Mouse (Mus musculus): ENCODE measurements around the gene Tram2.

Tram2 gene

GRCm38 (mm10) chr1:21068491-21068890 lies 10.5 kb downstream of the Tram2 start:
- peak; percentile 15 to 59 for DNase-seq (ENCODE audit: inconsistent age in 2 of 2, low spot score in 1 of 2)

- DNase-seq (ENCODE audit: inconsistent age in 2 of 2, low spot score in 1 of 2): no peak
Measured at GRCm38 (mm10) chr1:21067536-21068221, 11.3 kb downstream of the Tram2 start.

GRCm38 (mm10) chr1:21064153-21064552 lies 14.9 kb downstream of the Tram2 start:
- DNase-seq (ENCODE audit: inconsistent age in 2 of 2, low spot score in 1 of 2): no peak

- DNase-seq (ENCODE audit: inconsistent age in 2 of 2, low spot score in 1 of 2): no peak
Measured at GRCm38 (mm10) chr1:21059385-21060109, 19.5 kb downstream of the Tram2 start.

- DNase-seq (ENCODE audit: inconsistent age in 2 of 2, low spot score in 1 of 2): no peak
Measured at GRCm38 (mm10) chr1:21053009-21053408, 26.0 kb downstream of the Tram2 start.

- DNase-seq (ENCODE audit: inconsistent age in 2 of 2, low spot score in 1 of 2): no peak
Measured at GRCm38 (mm10) chr1:21052608-21053007, 26.4 kb downstream of the Tram2 start.

GRCm38 (mm10) chr1:21052132-21052545 lies 26.9 kb downstream of the Tram2 start:
- no peak for DNase-seq (ENCODE audit: inconsistent age in 2 of 2, low spot score in 1 of 2)

- no peak for DNase-seq (ENCODE audit: inconsistent age in 2 of 2, low spot score in 1 of 2)
Measured at GRCm38 (mm10) chr1:21049005-21049404, 30.0 kb downstream of the Tram2 start.

- DNase-seq (ENCODE audit: inconsistent age in 2 of 2, low spot score in 1 of 2): no peak
Measured at GRCm38 (mm10) chr1:21048402-21048801, 30.6 kb downstream of the Tram2 start.

GRCm38 (mm10) chr1:21042461-21042860 lies 36.6 kb downstream of the Tram2 start:
- no peak for DNase-seq (ENCODE audit: inconsistent age in 2 of 2, low spot score in 1 of 2)

GRCm38 (mm10) chr1:21040610-21041326 lies 38.3 kb downstream of the Tram2 start:
- no peak for DNase-seq (ENCODE audit: inconsistent age in 2 of 2, low spot score in 1 of 2)

- DNase-seq (ENCODE audit: inconsistent age in 2 of 2, low spot score in 1 of 2): no peak
Measured at GRCm38 (mm10) chr1:21040173-21040572, 38.9 kb downstream of the Tram2 start.

- no peak for DNase-seq (ENCODE audit: inconsistent age in 2 of 2, low spot score in 1 of 2)
Measured at GRCm38 (mm10) chr1:21039564-21039963, 39.5 kb downstream of the Tram2 start.

- no peak for DNase-seq (ENCODE audit: inconsistent age in 2 of 2, low spot score in 1 of 2)
Measured at GRCm38 (mm10) chr1:21037881-21038601, 41.0 kb downstream of the Tram2 start.

- DNase-seq (ENCODE audit: inconsistent age in 2 of 2, low spot score in 1 of 2): no peak
Measured at GRCm38 (mm10) chr1:21035878-21036277, 43.2 kb downstream of the Tram2 start.

- DNase-seq (ENCODE audit: inconsistent age in 2 of 2, low spot score in 1 of 2): no peak
Measured at GRCm38 (mm10) chr1:21033792-21034119, 45.3 kb downstream of the Tram2 start.

- DNase-seq (ENCODE audit: inconsistent age in 2 of 2, low spot score in 1 of 2): no peak
Measured at GRCm38 (mm10) chr1:21033065-21033791, 45.8 kb downstream of the Tram2 start.

- no peak for DNase-seq (ENCODE audit: inconsistent age in 2 of 2, low spot score in 1 of 2)
Measured at GRCm38 (mm10) chr1:21031650-21032049, 47.4 kb downstream of the Tram2 start.

GRCm38 (mm10) chr1:21029000-21029399 lies 50.0 kb downstream of the Tram2 start:
- DNase-seq (ENCODE audit: inconsistent age in 2 of 2, low spot score in 1 of 2): no peak

GRCm38 (mm10) chr1:21026534-21026933 lies 52.5 kb downstream of the Tram2 start:
- no peak for DNase-seq (ENCODE audit: inconsistent age in 2 of 2, low spot score in 1 of 2)

GRCm38 (mm10) chr1:21025203-21025602 lies 53.8 kb downstream of the Tram2 start:
- DNase-seq (ENCODE audit: inconsistent age in 2 of 2, low spot score in 1 of 2): no peak

All from adrenal gland, adult (tissue).